Mouse (Mus musculus): Measurements from ENCODE around the gene Ubac2. TPM values are rescaled to one million over a fixed set of nuclear protein-coding genes. Genes with fewer than 3 reads are reported as not detected.

Ubac2 gene
- total and polyA plus RNA-seq, 3 experiments, result 32.8 to 40.1 (median 35.5) TPM

- Histone ChIP-seq H3K27ac (ENCODE audit: insufficient read depth, low read depth) (peak overlapping the region; percentile 65), H3K4me1 (ENCODE audit: control insufficient read depth in 1 of 2, insufficient read depth in 2 of 2) (peaks cover 23 to 78% of the 10 kb centered on the region in 2 experiments), H3K27me3 (replicated peaks) (no peaks in the 10 kb centered on the region), H3K9ac (ENCODE audit: insufficient read depth, low read depth) (peak overlapping the region; percentile 19), H3K9me3 (replicated peaks; ENCODE audit: low read length) (peaks cover 14% of the 10 kb centered on the region), H3K4me3 (replicated peaks in 1 of 3; ENCODE audit: low read depth in 2 of 3, low read length in 2 of 3, poor library complexity in 1 of 3) (no peak overlapping the region), H3K4me2 (ENCODE audit: insufficient read depth, low read depth, poor library complexity, severe bottlenecking) (peak overlapping the region; percentile 63), H3K36me3 (replicated peaks in 1 of 2; ENCODE audit: control insufficient read depth in 1 of 2, insufficient read depth in 1 of 2, low read length in 1 of 2) (peaks cover 6 to 39% of the 10 kb centered on the region in 2 experiments), H3K79me2 (replicated peaks; ENCODE audit: control insufficient read depth, extremely low read depth, insufficient read depth, poor library complexity, severe bottlenecking) (no peaks in the 10 kb centered on the region)
- DNase-seq (ENCODE audit: extremely low read depth), result peak; percentile 80
- TF ChIP-seq SMC3 (IDR thresholded peaks at IDR 0.05; ENCODE audit: low read depth, low read length) (no peak; the same call in none of the 2 replicates), ZNF384 (IDR thresholded peaks at IDR 0.05; ENCODE audit: low read depth, low read length) (no peak), IRF4 (IDR thresholded peaks at IDR 0.05; ENCODE audit: low read depth, low read length) (peak; percentile 49; the same call in 1 of the 2 replicates), POLR2A (IDR thresholded peaks at IDR 0.05; ENCODE audit: low read depth, low read length) (peak; percentile 20; the same call in 1 of the 2 replicates), POLR2AphosphoS2 (IDR thresholded peaks at IDR 0.05; ENCODE audit: low read depth, low read length) (no peak), USF2 (conservative IDR thresholded peaks at IDR 0.05; ENCODE audit: low read depth, low read length) (no peak), JUND (conservative IDR thresholded peaks at IDR 0.05; ENCODE audit: low read depth, low read length) (no peak), TBP (conservative IDR thresholded peaks at IDR 0.05; ENCODE audit: low read depth, low read length) (no peak), MYC (IDR thresholded peaks at IDR 0.05; ENCODE audit: low read depth, low read length) (no peak), TCF12 (IDR thresholded peaks at IDR 0.05; ENCODE audit: low read depth, low read length) (peak; percentile 47), UBTF (IDR thresholded peaks at IDR 0.05; ENCODE audit: low read depth, low read length) (no peak), MEF2A (IDR thresholded peaks at IDR 0.05; ENCODE audit: borderline replicate concordance, low read depth, low read length) (peak; percentile 40; the same call in 1 of the 2 replicates), NELFE (IDR thresholded peaks at IDR 0.05; ENCODE audit: low read depth, low read length) (no peak), ELF1 (IDR thresholded peaks at IDR 0.05; ENCODE audit: low read depth, low read length) (peak; percentile 49; the same call in 1 of the 2 replicates), HCFC1 (IDR thresholded peaks at IDR 0.05; ENCODE audit: low read depth, low read length) (no peak), CHD1 (IDR thresholded peaks at IDR 0.05; ENCODE audit: low read depth, low read length) (no peak), CTCF (conservative IDR thresholded peaks at IDR 0.05 in 1 of 2, IDR thresholded peaks at IDR 0.05 in 1 of 2; ENCODE audit: low read depth in 2 of 2, low read length in 2 of 2) (no peak), GABPA (IDR thresholded peaks at IDR 0.05; ENCODE audit: insufficient replicate concordance, low read depth, low read length) (no peak), RAD21 (IDR thresholded peaks at IDR 0.05; ENCODE audit: low read depth, low read length) (no peak; the same call in 1 of the 2 replicates), SIN3A (IDR thresholded peaks at IDR 0.05; ENCODE audit: low read length) (peak; percentile 66; the same call in 1 of the 2 replicates), NRF1 (IDR thresholded peaks at IDR 0.05; ENCODE audit: low read depth, low read length) (no peak), MAX (IDR thresholded peaks at IDR 0.05; ENCODE audit: low read length) (no peak), KAT2A (IDR thresholded peaks at IDR 0.05; ENCODE audit: insufficient replicate concordance, low read length) (no peak), BHLHE40 (IDR thresholded peaks at IDR 0.05; ENCODE audit: low read depth, low read length) (0 out of 2 replicates have a peak, but pooled peaks have one; percentile 25), ZMIZ1 (IDR thresholded peaks at IDR 0.05; ENCODE audit: low read depth, low read length) (no peak), PAX5 (IDR thresholded peaks at IDR 0.05; ENCODE audit: low read length) (no peak), ZKSCAN1 (IDR thresholded peaks at IDR 0.05; ENCODE audit: borderline replicate concordance, low read depth, low read length) (no peak), EP300 (IDR thresholded peaks at IDR 0.05; ENCODE audit: low read length) (peak; percentile 62), MAFK (IDR thresholded peaks at IDR 0.05; ENCODE audit: insufficient replicate concordance, low read length) (no peak), JUN (IDR thresholded peaks at IDR 0.05; ENCODE audit: insufficient read depth, low read depth, low read length) (no peak), MXI1 (IDR thresholded peaks at IDR 0.05; ENCODE audit: low read depth, low read length) (no peak), USF1 (IDR thresholded peaks at IDR 0.05; ENCODE audit: low read depth, low read length) (no peak), E2F4 (IDR thresholded peaks at IDR 0.05; ENCODE audit: insufficient replicate concordance, low read depth, low read length) (0 out of 2 replicates have a peak, but pooled peaks have one; percentile 18), MAZ (IDR thresholded peaks at IDR 0.05; ENCODE audit: low read depth, low read length) (0 out of 2 replicates have a peak, but pooled peaks have one; percentile 17), ETS1 (conservative IDR thresholded peaks at IDR 0.05; ENCODE audit: low read depth, low read length) (peak; percentile 59), ZC3H11A (IDR thresholded peaks at IDR 0.05; ENCODE audit: low read depth, low read length) (no peak), RCOR1 (conservative IDR thresholded peaks at IDR 0.05; ENCODE audit: low read depth, low read length) (no peak), CHD2 (IDR thresholded peaks at IDR 0.05; ENCODE audit: low read length) (no peak)
- in situ Hi-C loops (cut with MboI; ENCODE audit: low pct_ligation_motif_present, low pct_unique_long_range_greater_than_20kb, low sequenced_read_pairs) (loop anchor here (5.0 kb wide), 2 partner anchors 36 to 131 kb away; partner anchors contain the start of gene Gpr183), dilution Hi-C loops (cut with MboI; ENCODE audit: extremely low pct_ligation_motif_present, extremely low pct_unique_long_range_greater_than_20kb, low sequenced_read_pairs) (no loop called here)
Measured at GRCm38 (mm10) chr14:121931594-121931993, 53.2 kb downstream of the Ubac2 start.

All from CH12.LX (cell line).